Mouse (Mus musculus): ENCODE results near the gene Acvr1c. TPM values are rescaled to one million over a fixed set of nuclear protein-coding genes. Genes with fewer than 3 reads are reported as not detected.

Acvr1c gene
- total RNA-seq, 2 experiments from 2014 or later, result 14.5 to 17.0 TPM

- peak in 1 of 2 experiments; percentile 59 for DNase-seq (ENCODE audit: low spot score in 2 of 2)
These were observed 68.4 kb downstream of the Acvr1c start for GRCm38 (mm10) chr2:58289331-58289730.

GRCm38 (mm10) chr2:58282259-58282910 lies 75.3 kb downstream of the Acvr1c start:
- DNase-seq (ENCODE audit: low spot score in 2 of 2), result peak in 1 of 2 experiments; percentile 58

DNA sequence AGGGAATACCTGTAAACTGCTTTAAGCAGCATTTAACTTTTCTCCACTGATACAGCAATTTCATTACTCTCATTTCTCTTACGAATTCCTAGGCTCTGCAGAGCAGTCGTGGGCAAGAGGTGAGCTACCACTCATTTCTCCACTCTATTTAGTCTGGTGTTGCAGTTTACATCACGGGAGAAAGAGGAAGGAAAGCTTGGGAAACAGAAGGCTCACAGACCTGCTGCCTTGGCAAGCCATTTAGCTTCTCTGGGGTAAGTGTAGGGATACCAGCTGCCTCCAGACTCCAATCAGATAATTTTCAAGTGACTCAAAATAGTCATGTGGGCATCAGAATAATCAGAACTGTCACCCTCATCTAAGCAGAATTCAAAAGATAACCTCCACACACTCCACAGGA lies 76.6 kb downstream of the Acvr1c start:
- peak in 1 of 2 experiments; percentile 36 for DNase-seq (ENCODE audit: low spot score in 2 of 2)

DNA sequence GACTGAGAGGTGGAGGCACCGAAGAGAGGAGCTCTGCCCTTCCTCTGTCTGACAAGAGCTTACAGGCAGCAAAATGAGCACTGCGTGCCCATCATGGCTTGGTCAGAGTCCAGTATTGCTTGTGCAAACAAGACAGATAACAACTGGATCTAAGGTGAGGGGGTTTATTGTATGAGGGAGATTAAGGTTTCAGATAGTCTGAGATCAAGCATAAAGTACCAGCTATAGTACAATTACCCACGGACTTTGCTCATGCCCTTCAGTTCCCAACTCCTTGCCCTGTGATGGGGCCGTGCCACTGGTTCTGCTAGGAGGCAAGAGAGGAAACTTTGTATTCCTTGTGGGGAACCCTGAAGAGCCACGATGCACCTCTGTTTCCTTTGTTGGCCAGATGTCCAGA lies 78.5 kb downstream of the Acvr1c start:
- DNase-seq (ENCODE audit: low spot score in 2 of 2), result no peak

DNA sequence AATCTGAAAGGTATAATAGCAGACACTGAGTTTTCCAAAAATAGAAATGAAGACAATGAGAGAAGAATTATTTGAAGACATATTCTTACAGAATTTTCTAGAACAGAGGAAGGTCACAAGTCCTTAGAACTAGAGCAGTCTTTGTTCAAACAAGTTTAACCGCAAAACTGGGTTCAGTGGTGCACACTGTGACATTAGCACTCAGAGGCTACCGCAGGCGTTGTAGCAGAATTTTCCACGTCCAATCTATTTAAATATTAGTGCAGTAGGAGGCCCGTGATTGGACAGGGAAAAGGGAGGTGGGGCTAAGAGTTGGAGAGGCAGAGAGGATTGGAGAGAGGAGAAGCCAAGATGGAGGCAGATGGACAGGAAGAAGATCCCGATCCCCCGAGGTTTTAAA lies 81.2 kb downstream of the Acvr1c start:
- DNase-seq (ENCODE audit: low spot score in 2 of 2), result no peak

DNA sequence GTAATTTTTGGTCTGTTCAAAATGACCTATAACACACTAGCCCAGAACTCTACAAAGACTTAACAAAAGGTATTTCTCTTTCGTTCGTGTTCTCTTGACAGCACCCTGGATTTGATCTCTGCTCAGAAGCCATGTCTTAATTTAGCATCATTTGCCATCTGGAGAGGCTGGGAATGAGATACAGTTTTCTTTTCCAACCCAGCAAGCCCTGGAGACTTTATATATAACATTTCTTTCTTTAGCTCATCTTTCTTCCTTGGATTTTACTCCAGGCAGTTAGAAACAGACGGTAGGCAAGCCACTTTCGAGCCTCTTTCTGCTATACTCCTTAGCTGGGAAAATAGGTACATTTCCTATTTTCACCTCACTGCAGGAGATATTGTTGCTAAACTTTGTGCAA lies 117.1 kb downstream of the Acvr1c start:
- peak in 1 of 2 experiments; percentile 16 for DNase-seq (ENCODE audit: low spot score in 2 of 2)

GRCm38 (mm10) chr2:58237487-58237886 lies 120.2 kb downstream of the Acvr1c start:
- no peak for DNase-seq (ENCODE audit: low spot score in 2 of 2)

Other genes starting within 250 kb of the Acvr1c start
- gene Cytip, start 162.4 kb downstream of the Acvr1c start, total RNA-seq (2021), result not detected
- gene Gm17409, start 112.2 kb upstream of the Acvr1c start, total RNA-seq (2021), result not detected
- gene Acvr1, start 209.3 kb upstream of the Acvr1c start, total RNA-seq (2021), result 10 to 100 TPM; 43.3 to 45.7 TPM
- gene Upp2, start 209.4 kb upstream of the Acvr1c start, total RNA-seq (2021), result 10 to 100 TPM; 31.9 to 35.6 TPM

Measured in layer of hippocampus, adult 18-20 months (tissue).